Mouse (Mus musculus): ENCODE results near the gene Gm572. TPM values are rescaled to one million over a fixed set of nuclear protein-coding genes. Genes with fewer than 3 reads are reported as not detected.
A peak's percentile ranks its signal among the peaks of the same experiment; 100 is the strongest.

Gm572 gene
- total and polyA plus RNA-seq, 3 experiments = not detected

GRCm38 (mm10) chr4:148693417-148693959 is 50.4 kb downstream of the Gm572 start:
- peaks cover 2 to 4% of the 10 kb centered on the region in 2 experiments; a peak in 3 of 4 replicates for H3K27me3 ChIP-seq (ENCODE audit: control insufficient read depth in 1 of 2, insufficient read depth in 2 of 2, low read length in 2 of 2)
- no peak for TF ChIP-seq JUND (IDR thresholded peaks at IDR 0.05; ENCODE audit: low read depth, low read length)
- no peak for TF ChIP-seq ZKSCAN1 (IDR thresholded peaks at IDR 0.05; ENCODE audit: low read depth, low read length)
- no peak for TF ChIP-seq ZMIZ1 (IDR thresholded peaks at IDR 0.05; ENCODE audit: low read depth, low read length)
- no peak for TF ChIP-seq KAT2A (conservative IDR thresholded peaks at IDR 0.05; ENCODE audit: low read depth, low read length)
- no peak for TF ChIP-seq MEF2A (IDR thresholded peaks at IDR 0.05; ENCODE audit: extremely low read depth, insufficient replicate concordance, low read depth, low read length, poor library complexity, severe bottlenecking)
- no peak for TF ChIP-seq POLR2A (IDR thresholded peaks at IDR 0.05; ENCODE audit: control insufficient read depth in 1 of 2, insufficient read depth in 1 of 2, low read depth in 1 of 2, low read length in 2 of 2, poor library complexity in 1 of 2)
- no peak for TF ChIP-seq USF2 (IDR thresholded peaks at IDR 0.05; ENCODE audit: borderline replicate concordance in 1 of 2, insufficient read depth in 1 of 2, low read depth in 1 of 2, low read length in 2 of 2)
- TF ChIP-seq CHD2 (IDR thresholded peaks at IDR 0.05; ENCODE audit: low read length) = no peak
- TF ChIP-seq TBP (IDR thresholded peaks at IDR 0.05; ENCODE audit: low read depth, low read length) = no peak
- TF ChIP-seq UBTF (IDR thresholded peaks at IDR 0.05; ENCODE audit: borderline replicate concordance, insufficient read depth, low read depth, low read length) = no peak
- TF ChIP-seq SMC3 (IDR thresholded peaks at IDR 0.05; ENCODE audit: low read depth, low read length) = no peak
- TF ChIP-seq ELF1 (IDR thresholded peaks at IDR 0.05; ENCODE audit: low read depth, low read length) = no peak
- TF ChIP-seq SIN3A (IDR thresholded peaks at IDR 0.05; ENCODE audit: low read length) = no peak
- TF ChIP-seq MAZ (IDR thresholded peaks at IDR 0.05; ENCODE audit: low read depth, low read length) = no peak
- peak; percentile 20; the same call in 1 of the 2 replicates for TF ChIP-seq ETS1 (IDR thresholded peaks at IDR 0.05; ENCODE audit: low read depth, low read length)
- TF ChIP-seq CTCF (IDR thresholded peaks at IDR 0.05 in 2 of 3, conservative IDR thresholded peaks at IDR 0.05 in 1 of 3; ENCODE audit: control insufficient read depth in 1 of 3, insufficient read depth in 1 of 3, low read depth in 2 of 3, low read length in 3 of 3, poor library complexity in 1 of 3, severe bottlenecking in 1 of 3) = no peak
- TF ChIP-seq ZNF384 (IDR thresholded peaks at IDR 0.05; ENCODE audit: low read depth, low read length) = no peak
- TF ChIP-seq MYC (IDR thresholded peaks at IDR 0.05; ENCODE audit: low read depth, low read length) = no peak
- no peak for TF ChIP-seq MXI1 (IDR thresholded peaks at IDR 0.05; ENCODE audit: low read depth, low read length)
- no peak for TF ChIP-seq RCOR1 (IDR thresholded peaks at IDR 0.05; ENCODE audit: low read depth, low read length)
- TF ChIP-seq EP300 (IDR thresholded peaks at IDR 0.05; ENCODE audit: low read depth in 1 of 2, low read length in 2 of 2) = peak in 1 of 2 experiments; percentile 54; a peak in 2 of 4 replicates
- no peak for TF ChIP-seq POLR2AphosphoS2 (IDR thresholded peaks at IDR 0.05; ENCODE audit: low read length)
- no peak for TF ChIP-seq TCF12 (IDR thresholded peaks at IDR 0.05; ENCODE audit: low read depth, low read length)
- TF ChIP-seq TAL1 (IDR thresholded peaks at IDR 0.05; ENCODE audit: low read length) = no peak
- no peak; the same call in 1 of the 2 replicates for TF ChIP-seq MAFK (IDR thresholded peaks at IDR 0.05; ENCODE audit: borderline replicate concordance, low read depth, low read length)
- peak; percentile 78 for TF ChIP-seq GATA1 (IDR thresholded peaks at IDR 0.05; ENCODE audit: low read depth, low read length)
- TF ChIP-seq USF1 (IDR thresholded peaks at IDR 0.05; ENCODE audit: low read depth, low read length) = no peak
- TF ChIP-seq HCFC1 (IDR thresholded peaks at IDR 0.05; ENCODE audit: low read depth, low read length) = no peak
- TF ChIP-seq CHD1 (IDR thresholded peaks at IDR 0.05; ENCODE audit: low read depth, low read length) = no peak
- TF ChIP-seq POLR2AphosphoS5 (IDR thresholded peaks at IDR 0.05; ENCODE audit: borderline replicate concordance, low read depth, low read length) = no peak
- TF ChIP-seq NELFE (IDR thresholded peaks at IDR 0.05; ENCODE audit: low read depth, low read length) = no peak
- peak; percentile 70 for TF ChIP-seq NRF1 (IDR thresholded peaks at IDR 0.05; ENCODE audit: insufficient read depth, low read depth, low read length, poor library complexity, severe bottlenecking)

More at GRCm38 (mm10) chr4:148693417-148693959, 50.4 kb downstream of the Gm572 start:
- Histone ChIP-seq H3K4me1 (ENCODE audit: control insufficient read depth in 1 of 2, insufficient read depth in 2 of 2, low read length in 2 of 2) (peaks cover 4 to 10% of the 10 kb centered on the region in 2 experiments), H3K4me3 (ENCODE audit: control insufficient read depth in 1 of 2, insufficient read depth in 1 of 2, low read depth in 2 of 2, low read length in 2 of 2) (no peak overlapping the region), H3K36me3 (ENCODE audit: control insufficient read depth in 1 of 2, insufficient read depth in 2 of 2, low read length in 2 of 2) (peaks cover 0 to 5% of the 10 kb centered on the region in 2 experiments; a peak in 2 of 4 replicates), H3K79me2 (ENCODE audit: control insufficient read depth, insufficient read depth, low read length, poor library complexity) (no peaks in the 10 kb centered on the region), H3K9me3 (replicated peaks; ENCODE audit: insufficient read depth, low read length) (no peaks in the 10 kb centered on the region), H3K9ac (ENCODE audit: control insufficient read depth, low read depth, low read length, poor library complexity, severe bottlenecking) (no peak overlapping the region), H3K27ac (ENCODE audit: control insufficient read depth, low read depth, low read length) (no peak overlapping the region)
- DNase-seq (ENCODE audit: low read depth, low spot score) = peak; percentile 62

All from MEL (cell line).